Mouse (Mus musculus): ENCODE data around the gene Psd. TPM values are rescaled to one million over a fixed set of nuclear protein-coding genes. Genes with fewer than 3 reads are reported as not detected.

The Psd gene
- polyA plus RNA-seq, 1 experiment: 1.9 TPM

DNA sequence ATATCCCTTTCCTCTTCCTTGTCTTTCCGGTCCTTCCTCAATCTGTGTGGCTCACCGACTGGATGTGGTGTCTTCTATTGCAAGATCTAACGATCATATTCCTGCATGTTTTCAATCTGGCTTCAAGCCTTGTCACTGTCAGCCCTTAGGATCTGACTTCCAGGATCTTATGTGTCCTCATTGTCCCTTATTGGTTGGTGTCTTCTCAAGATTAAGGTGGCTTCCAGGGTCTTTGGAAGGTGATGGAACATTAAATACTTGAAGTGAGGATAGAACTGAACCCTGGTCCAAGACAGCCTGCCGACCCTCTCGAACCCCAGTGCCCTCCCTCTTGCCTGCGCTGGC lies 12.0 kb upstream of the Psd start:
- no peaks in the 10 kb centered on the region for H3K27me3 ChIP-seq (replicated peaks; ENCODE audit: control insufficient read depth, insufficient read depth, low read length)
- 46% methylated on average over 6 of the region's 6 CpGs for WGBS
- no peak for DNase-seq
- H3K4me3 ChIP-seq (ENCODE audit: insufficient read depth, low read depth, low read length): peak overlapping the region; percentile 33; the same call in 1 of the 2 replicates
- H3K4me1 ChIP-seq (ENCODE audit: control insufficient read depth, insufficient read depth, low read length): peaks cover 13% of the 10 kb centered on the region; the same call in 1 of the 2 replicates
- TF ChIP-seq CTCF (conservative IDR thresholded peaks at IDR 0.05; ENCODE audit: insufficient read depth, insufficient read length, low read depth, low read length) (no peak), POLR2A (IDR thresholded peaks at IDR 0.05; ENCODE audit: low read depth, low read length) (no peak)
- H3K27ac ChIP-seq (ENCODE audit: insufficient read depth, low read depth, low read length): peak overlapping the region; percentile 30; the same call in 1 of the 2 replicates
- H3K36me3 ChIP-seq (ENCODE audit: control insufficient read depth, insufficient read depth, low read length): no peaks in the 10 kb centered on the region

DNA sequence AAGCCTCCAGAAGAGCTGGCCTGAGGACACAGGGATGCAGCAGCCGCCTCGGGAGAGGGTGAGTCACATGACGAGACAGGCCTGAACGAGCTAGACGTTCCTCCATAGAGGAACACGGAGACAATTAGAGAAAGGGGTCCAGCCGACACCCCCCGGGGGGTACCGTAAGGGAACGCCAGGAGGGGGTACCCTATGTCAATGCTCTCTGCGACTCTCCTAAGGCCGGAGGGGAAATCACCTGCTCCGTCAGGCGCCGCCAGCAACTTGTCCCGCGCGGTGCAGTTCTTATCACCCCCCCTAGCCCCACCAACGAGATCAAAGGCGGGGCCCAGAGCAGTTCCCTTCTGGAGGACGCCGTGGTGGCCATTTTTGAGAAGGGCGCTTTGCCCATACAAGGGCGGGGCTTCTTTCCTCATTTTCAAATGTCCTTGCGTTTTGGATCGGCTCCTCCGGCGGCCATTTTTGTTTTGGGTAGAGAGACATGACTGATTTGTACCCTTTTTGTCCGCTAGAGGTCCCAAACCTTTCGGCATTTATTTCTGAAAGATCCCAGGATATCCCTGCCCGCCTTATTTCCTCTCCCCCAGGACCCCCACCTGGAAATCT lies 11.5 kb upstream of the Psd start, which contains the start of gene Cuedc2:
Cuedc2 (minus strand) TSS at position 372 of the 606 bp plus-strand sequence.
- Histone ChIP-seq H3K27ac (ENCODE audit: insufficient read depth, low read depth, low read length) (peak within 1 kb of the TSS; percentile 30; the same call in 1 of the 2 replicates), H3K36me3 (ENCODE audit: control insufficient read depth, insufficient read depth, low read length) (no peaks in the 10 kb centered on the region), H3K4me1 (ENCODE audit: control insufficient read depth, insufficient read depth, low read length) (peaks cover 13% of the 10 kb centered on the region; the same call in 1 of the 2 replicates), H3K4me3 (ENCODE audit: insufficient read depth, low read depth, low read length) (peak within 1 kb of the TSS; percentile 86), H3K27me3 (replicated peaks; ENCODE audit: control insufficient read depth, insufficient read depth, low read length) (no peaks in the 10 kb centered on the region)
- TF ChIP-seq POLR2A (IDR thresholded peaks at IDR 0.05; ENCODE audit: low read depth, low read length) (no peak), CTCF (conservative IDR thresholded peaks at IDR 0.05; ENCODE audit: insufficient read depth, insufficient read length, low read depth, low read length) (peak; percentile 49)
- under 1% methylated on average over 31 of the region's 31 CpGs for WGBS
- DNase-seq: peak; percentile 99

- Histone ChIP-seq H3K4me3 (ENCODE audit: insufficient read depth, low read depth, low read length) (peak overlapping the region; percentile 86), H3K36me3 (ENCODE audit: control insufficient read depth, insufficient read depth, low read length) (no peaks in the 10 kb centered on the region), H3K4me1 (ENCODE audit: control insufficient read depth, insufficient read depth, low read length) (peaks cover 13% of the 10 kb centered on the region; the same call in 1 of the 2 replicates), H3K27ac (ENCODE audit: insufficient read depth, low read depth, low read length) (no peak overlapping the region), H3K27me3 (replicated peaks; ENCODE audit: control insufficient read depth, insufficient read depth, low read length) (no peaks in the 10 kb centered on the region)
- DNase-seq: no peak
- TF ChIP-seq POLR2A (IDR thresholded peaks at IDR 0.05; ENCODE audit: low read depth, low read length): no peak
- no peak for TF ChIP-seq CTCF (conservative IDR thresholded peaks at IDR 0.05; ENCODE audit: insufficient read depth, insufficient read length, low read depth, low read length)
- 31% methylated on average over 15 of the region's 15 CpGs for WGBS
Observed at GRCm38 (mm10) chr19:46337719-46338330, 10.9 kb upstream of the Psd start.

- DNase-seq: no peak
- H3K4me1 ChIP-seq (ENCODE audit: control insufficient read depth, insufficient read depth, low read length): peaks cover 9% of the 10 kb centered on the region; the same call in 1 of the 2 replicates
- H3K36me3 ChIP-seq (ENCODE audit: control insufficient read depth, insufficient read depth, low read length): no peaks in the 10 kb centered on the region
- no peak overlapping the region for H3K4me3 ChIP-seq (ENCODE audit: insufficient read depth, low read depth, low read length)
- H3K27me3 ChIP-seq (replicated peaks; ENCODE audit: control insufficient read depth, insufficient read depth, low read length): no peaks in the 10 kb centered on the region
- TF ChIP-seq CTCF (conservative IDR thresholded peaks at IDR 0.05; ENCODE audit: insufficient read depth, insufficient read length, low read depth, low read length) (no peak), POLR2A (IDR thresholded peaks at IDR 0.05; ENCODE audit: low read depth, low read length) (no peak)
- no peak overlapping the region for H3K27ac ChIP-seq (ENCODE audit: insufficient read depth, low read depth, low read length)
- WGBS: 81% methylated on average over 3 of the region's 3 CpGs
Observed at GRCm38 (mm10) chr19:46333906-46334305, 7.0 kb upstream of the Psd start.

DNA sequence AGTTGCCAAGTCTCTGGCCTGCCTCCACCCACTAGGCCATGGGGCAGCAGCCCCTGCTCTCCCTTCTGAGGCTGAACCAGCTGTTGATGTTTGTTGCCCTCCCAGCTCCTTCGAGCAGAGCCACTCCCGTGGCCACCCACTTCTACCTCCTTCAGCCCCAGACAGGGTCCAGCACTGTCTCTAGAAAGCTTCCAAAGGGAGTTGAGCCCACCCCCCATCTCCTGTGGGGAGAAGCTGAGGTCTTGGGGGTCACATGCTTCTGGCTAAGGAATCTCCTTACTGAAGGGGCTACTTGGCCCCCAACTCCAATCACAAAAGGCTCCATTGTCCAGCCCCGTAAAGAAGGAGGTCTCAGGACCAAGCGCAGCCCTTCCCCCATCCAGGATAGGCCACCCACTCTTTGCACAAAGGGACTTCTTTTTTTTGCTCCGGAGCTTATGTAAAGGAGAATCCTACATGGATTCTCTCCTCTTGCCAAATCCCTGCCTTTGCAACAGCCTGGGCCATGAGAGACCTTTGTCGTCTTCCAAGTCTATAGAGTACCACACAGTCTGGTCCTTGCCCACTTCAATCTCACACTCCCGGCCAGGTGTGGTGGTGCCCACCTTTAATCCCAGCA lies 5.9 kb upstream of the Psd start:
- Histone ChIP-seq H3K36me3 (ENCODE audit: control insufficient read depth, insufficient read depth, low read length) (no peaks in the 10 kb centered on the region), H3K27ac (ENCODE audit: insufficient read depth, low read depth, low read length) (no peak overlapping the region), H3K4me1 (ENCODE audit: control insufficient read depth, insufficient read depth, low read length) (peaks cover 4% of the 10 kb centered on the region; the same call in 1 of the 2 replicates), H3K27me3 (replicated peaks; ENCODE audit: control insufficient read depth, insufficient read depth, low read length) (no peaks in the 10 kb centered on the region), H3K4me3 (ENCODE audit: insufficient read depth, low read depth, low read length) (no peak overlapping the region)
- no peak for DNase-seq
- no peak for TF ChIP-seq POLR2A (IDR thresholded peaks at IDR 0.05; ENCODE audit: low read depth, low read length)
- no peak for TF ChIP-seq CTCF (conservative IDR thresholded peaks at IDR 0.05; ENCODE audit: insufficient read depth, insufficient read length, low read depth, low read length)
- WGBS: 79% methylated on average over 7 of the region's 7 CpGs

DNA sequence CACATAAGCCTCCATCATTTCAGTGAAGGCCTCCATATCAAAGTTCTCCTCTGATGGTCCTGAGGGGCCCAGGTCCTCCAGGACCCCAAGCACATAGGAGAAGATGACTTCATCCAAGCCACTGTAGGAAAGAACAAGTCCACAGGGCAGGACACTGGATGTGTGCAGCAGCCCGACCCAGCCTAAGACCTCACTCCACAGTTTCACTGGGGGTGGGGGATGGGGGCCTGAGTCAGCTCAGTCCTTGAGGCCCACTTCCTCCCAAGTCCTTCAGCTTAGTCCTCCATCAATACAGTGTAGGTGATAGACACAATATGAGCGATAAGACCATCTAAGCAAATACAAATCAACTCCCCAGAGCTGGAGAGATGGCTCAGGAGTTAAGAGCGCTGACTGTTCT lies 5.0 kb upstream of the Psd start:
- Histone ChIP-seq H3K36me3 (ENCODE audit: control insufficient read depth, insufficient read depth, low read length) (no peaks in the 10 kb centered on the region), H3K27ac (ENCODE audit: insufficient read depth, low read depth, low read length) (no peak overlapping the region), H3K4me1 (ENCODE audit: control insufficient read depth, insufficient read depth, low read length) (peaks cover 3% of the 10 kb centered on the region; the same call in 1 of the 2 replicates), H3K27me3 (replicated peaks; ENCODE audit: control insufficient read depth, insufficient read depth, low read length) (no peaks in the 10 kb centered on the region), H3K4me3 (ENCODE audit: insufficient read depth, low read depth, low read length) (no peak overlapping the region)
- DNase-seq: no peak
- 80% methylated on average over 3 of the region's 3 CpGs for WGBS
- TF ChIP-seq POLR2A (IDR thresholded peaks at IDR 0.05; ENCODE audit: low read depth, low read length) (no peak), CTCF (conservative IDR thresholded peaks at IDR 0.05; ENCODE audit: insufficient read depth, insufficient read length, low read depth, low read length) (no peak)

DNA sequence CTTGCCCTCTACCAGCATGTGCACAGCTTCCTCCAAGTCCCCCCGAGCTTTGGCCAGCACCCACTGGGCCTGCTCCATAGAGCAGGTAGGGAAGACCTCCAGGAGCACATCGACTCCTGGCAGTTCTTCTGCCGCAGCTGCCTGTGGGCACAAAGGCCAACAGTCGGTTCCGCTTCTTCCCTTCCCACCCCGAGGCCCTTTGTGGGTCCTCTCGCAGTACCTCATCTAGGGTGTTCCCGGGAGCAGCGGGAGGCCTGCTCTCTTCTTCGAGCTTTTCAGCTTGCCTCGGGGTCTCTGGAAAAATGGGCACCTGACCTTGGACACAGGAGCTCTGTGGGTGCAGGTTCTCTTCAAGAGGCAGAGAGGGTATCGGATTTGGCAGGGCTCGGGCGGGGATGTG lies 4.4 kb upstream of the Psd start:
- Histone ChIP-seq H3K27ac (ENCODE audit: insufficient read depth, low read depth, low read length) (no peak overlapping the region), H3K4me3 (ENCODE audit: insufficient read depth, low read depth, low read length) (no peak overlapping the region), H3K36me3 (ENCODE audit: control insufficient read depth, insufficient read depth, low read length) (no peaks in the 10 kb centered on the region), H3K27me3 (replicated peaks; ENCODE audit: control insufficient read depth, insufficient read depth, low read length) (no peaks in the 10 kb centered on the region), H3K4me1 (ENCODE audit: control insufficient read depth, insufficient read depth, low read length) (peaks cover 6% of the 10 kb centered on the region; the same call in 1 of the 2 replicates)
- DNase-seq: no peak
- TF ChIP-seq POLR2A (IDR thresholded peaks at IDR 0.05; ENCODE audit: low read depth, low read length) (no peak), CTCF (conservative IDR thresholded peaks at IDR 0.05; ENCODE audit: insufficient read depth, insufficient read length, low read depth, low read length) (no peak)
- 90% methylated on average over 14 of the region's 14 CpGs for WGBS

All from kidney, adult 2 months (tissue).